12 mouse cellular contexts compared by ENCODE assay signal in genomic region chr7:29785888-29786287, GRCm38 (mm10). TPM values are rescaled to one million over a fixed set of nuclear protein-coding genes. Genes with fewer than 3 reads are reported as not detected.
DNase-seq lines count a peak whose midpoint lies in the region; ATAC-seq and TF ChIP-seq lines count a peak whose summit lies in the region.
"Had no signal": no experiment of that assay in that cellular context is flagged by ENCODE, and none has a peak within 500 bp of the region (broad histone marks: within the 10 kb centered on the region; RNA-seq: fewer than 3 reads in every experiment).

No protein-coding gene starts in this region.

- peak overlapping the region; percentile 73 for H3K4me2 ChIP-seq in limb, embryonic 15.5 days
- peak overlapping the region; percentile 91 for H3K4me2 ChIP-seq in stomach, postnatal 0 days (replicated peaks; ENCODE audit: low read depth)

- TF ChIP-seq CTCF in heart, adult 2 months (IDR thresholded peaks at IDR 0.05) = no peak
- TF ChIP-seq CTCF in stomach, postnatal 0 days (IDR thresholded peaks at IDR 0.05; ENCODE audit: low read depth) = no peak

- TF ChIP-seq POLR2A in heart, adult 2 months (IDR thresholded peaks at IDR 0.05; ENCODE audit: insufficient read depth, low read depth, low read length) = no peak

- no peaks in the 10 kb centered on the region for H3K79me2 ChIP-seq in heart, adult 2 months (replicated peaks; ENCODE audit: control insufficient read depth, insufficient read depth, low read length)

- H3K4me1 ChIP-seq in heart, adult 2 months (ENCODE audit: control insufficient read depth, insufficient read depth, low read length) = peaks cover 3% of the 10 kb centered on the region
- H3K4me1 ChIP-seq in limb, embryonic 15.5 days = peaks cover 17% of the 10 kb centered on the region
- no peaks in the 10 kb centered on the region for H3K4me1 ChIP-seq in stomach, postnatal 0 days (replicated peaks; ENCODE audit: control insufficient read depth, insufficient read depth)

- no peak for TF ChIP-seq EP300 in heart, adult 2 months (IDR thresholded peaks at IDR 0.05; ENCODE audit: insufficient read depth, low read depth, low read length)
- no peak for TF ChIP-seq EP300 in stomach, postnatal 0 days (optimal IDR thresholded peaks at IDR 0.05)

- peak overlapping the region; percentile 74; the same call in 1 of the 2 replicates for H3K4me3 ChIP-seq in heart, adult 2 months
- H3K4me3 ChIP-seq in limb, embryonic 15.5 days = peak overlapping the region; percentile 88
- H3K4me3 ChIP-seq in stomach, postnatal 0 days (ENCODE audit: low read depth, low read length) = peak overlapping the region; percentile 82
- H3K4me3 ChIP-seq: erythroblast, embryonic 14.5 days had no signal

- H3K27me3 ChIP-seq in heart, adult 2 months (ENCODE audit: control insufficient read depth, insufficient read depth, low read length) = no peaks in the 10 kb centered on the region
- no peaks in the 10 kb centered on the region for H3K27me3 ChIP-seq in limb, embryonic 15.5 days
- no peaks in the 10 kb centered on the region for H3K27me3 ChIP-seq in stomach, postnatal 0 days (ENCODE audit: control insufficient read depth, insufficient read depth, low read length)

- no peak overlapping the region for H3K27ac ChIP-seq in heart, adult 2 months
- no peak overlapping the region for H3K27ac ChIP-seq in limb, embryonic 15.5 days
- no peak overlapping the region for H3K27ac ChIP-seq in stomach, postnatal 0 days (replicated peaks)

- H3K9ac ChIP-seq in heart, adult 2 months (ENCODE audit: low read depth, low read length) = no peak overlapping the region
- peak overlapping the region; percentile 17; the same call in 1 of the 2 replicates for H3K9ac ChIP-seq in limb, embryonic 15.5 days
- no peak overlapping the region for H3K9ac ChIP-seq in stomach, postnatal 0 days (ENCODE audit: low read length)

- H3K9me3 ChIP-seq in limb, embryonic 15.5 days = no peaks in the 10 kb centered on the region
- H3K9me3 ChIP-seq in stomach, postnatal 0 days (ENCODE audit: control insufficient read depth, low read length) = no peaks in the 10 kb centered on the region

- WGBS in heart, adult 2 months = 74% methylated on average over 5 of the region's 5 CpGs
- WGBS in limb, embryonic 15.5 days = 75% methylated on average over 5 of the region's 5 CpGs
- WGBS in stomach, postnatal 0 days = 72% methylated on average over 5 of the region's 5 CpGs

- no peak for ATAC-seq in limb, embryonic 15.5 days (ENCODE audit: insufficient number of reproducible peaks, low FRiP score, low TSS enrichment, low read depth)
- ATAC-seq in stomach, postnatal 0 days (ENCODE audit: low FRiP score, low TSS enrichment) = no peak

- no peaks in the 10 kb centered on the region for H3K36me3 ChIP-seq in heart, adult 2 months (ENCODE audit: control insufficient read depth, insufficient read depth, low read length)
- H3K36me3 ChIP-seq in limb, embryonic 15.5 days = peaks cover 36% of the 10 kb centered on the region
- peaks cover 16% of the 10 kb centered on the region for H3K36me3 ChIP-seq in stomach, postnatal 0 days (ENCODE audit: control insufficient read depth, insufficient read depth, low read length)

- intact Hi-C loops in heart, adult 2 months (cut with DNase I) = loop anchor here (2.0 kb wide), 1 partner anchor 17 kb away; the partner anchor contains the start of gene Zfp84
- intact Hi-C loops in heart, postnatal 14 days (cut with DNase I) = no loop called here

- DNase-seq in heart, adult 2 months = no peak
- no peak for DNase-seq in heart, postnatal 14 days
- peak; percentile 7 for DNase-seq in retina, embryonic 14.5 days (ENCODE audit: low spot score)
- no peak for DNase-seq in retina, postnatal 1 day
- no peak for DNase-seq in stomach, postnatal 0 days (ENCODE audit: low spot score)
- DNase-seq in spleen, postnatal 10 days (ENCODE audit: low spot score in 2 of 2) = no peak
- DNase-seq in layer of hippocampus, postnatal 14 days (ENCODE audit: low spot score in 2 of 2) = no peak
- DNase-seq: adrenal gland, postnatal 36 days; B cell, adult 2 months; left cerebral cortex, postnatal 4 days had no signal

RNA-seq across cellular contexts. Expression of gene Zfp30, which starts 2.1 kb away (rescaled TPM):
- 1 to 10 TPM; 3.2 to 5.6 TPM for total RNA-seq in heart, adult 2 months (2021)
- polyA plus RNA-seq in heart, adult 2 months (2012; rRNA removed) = 5.0 and 7.6 TPM in 2 replicates
- 1 to 10 TPM; 6.1 to 6.8 TPM for total RNA-seq in heart, postnatal 14 days (2021)
- 8.9 and 9.1 TPM in 2 replicates for polyA plus RNA-seq in limb, embryonic 15.5 days (2015; fragmentation: Nextera tagmentation; extraction: Ambion mirVana)
- 2.3 and 2.6 TPM in 2 replicates for polyA plus RNA-seq in stomach, postnatal 0 days (2015; fragmentation: Nextera tagmentation; extraction: Ambion mirVana)
- total RNA-seq in layer of hippocampus, postnatal 14 days (2021) = 10 to 100 TPM in 1 of 2 experiments, 1 to 10 TPM in 1; 9.8 to 10.9 TPM

RNA-seq across cellular contexts. Expression of gene Zfp84, which starts 17.5 kb away (rescaled TPM):
- 10 to 100 TPM; 10.2 to 10.4 TPM for total RNA-seq in heart, adult 2 months (2021)
- 3.7 and 7.1 TPM in 2 replicates for polyA plus RNA-seq in heart, adult 2 months (2012; rRNA removed)
- total RNA-seq in heart, postnatal 14 days (2021) = 10 to 100 TPM; 12.7 to 14.4 TPM
- polyA plus RNA-seq in limb, embryonic 15.5 days (2015; fragmentation: Nextera tagmentation; extraction: Ambion mirVana) = 14.0 and 15.4 TPM in 2 replicates
- 4.8 and 5.0 TPM in 2 replicates for polyA plus RNA-seq in stomach, postnatal 0 days (2015; fragmentation: Nextera tagmentation; extraction: Ambion mirVana)
- total RNA-seq in layer of hippocampus, postnatal 14 days (2021) = 10 to 100 TPM; 15.2 to 17.9 TPM

RNA-seq across cellular contexts. Expression of gene Zfp790, which starts 30.0 kb away (rescaled TPM):
- 10 to 100 TPM; 10.1 to 10.8 TPM for total RNA-seq in heart, adult 2 months (2021)
- polyA plus RNA-seq in heart, adult 2 months (2012; rRNA removed) = 3.1 and 5.7 TPM in 2 replicates
- total RNA-seq in heart, postnatal 14 days (2021) = 10 to 100 TPM; 11.8 to 13.0 TPM
- 14.2 and 14.3 TPM in 2 replicates for polyA plus RNA-seq in limb, embryonic 15.5 days (2015; fragmentation: Nextera tagmentation; extraction: Ambion mirVana)
- polyA plus RNA-seq in stomach, postnatal 0 days (2015; fragmentation: Nextera tagmentation; extraction: Ambion mirVana) = 5.3 and 5.4 TPM in 2 replicates
- total RNA-seq in layer of hippocampus, postnatal 14 days (2021) = 10 to 100 TPM; 16.3 to 19.4 TPM

RNA-seq across cellular contexts. Expression of gene Catsperg2, which starts 59.1 kb away (rescaled TPM):
- total RNA-seq in heart, adult 2 months (2021) = not detected
- polyA plus RNA-seq in heart, adult 2 months (2012; rRNA removed) = 0.03 and 0.37 TPM in 2 replicates
- not detected for total RNA-seq in heart, postnatal 14 days (2021)
- polyA plus RNA-seq in limb, embryonic 15.5 days (2015; fragmentation: Nextera tagmentation; extraction: Ambion mirVana) = not detected in 2 replicates
- polyA plus RNA-seq in stomach, postnatal 0 days (2015; fragmentation: Nextera tagmentation; extraction: Ambion mirVana) = 0.11 TPM in 1 of 2 replicates, not detected in the other
- under 1 TPM in 1 of 2 experiments, not detected in 1; 0.83 TPM for total RNA-seq in layer of hippocampus, postnatal 14 days (2021)
- total RNA-seq: adrenal gland, postnatal 36 days had no signal
- polyA plus RNA-seq: erythroblast, embryonic 14.5 days had no signal
